Mouse (Mus musculus): ENCODE measurements around the gene Stkld1.
A peak's percentile ranks its signal among the peaks of the same experiment; 100 is the strongest.

Stkld1 gene

GRCm38 (mm10) chr2:26963923-26964723, 30.3 kb downstream of the Stkld1 start, which contains the start of gene Rexo4:
Gene Rexo4, minus strand, starts transcription at chr2:26964386.
- peak; percentile 98 for DNase-seq

GRCm38 (mm10) chr2:26964724-26965370, 31.0 kb downstream of the Stkld1 start:
- peak; percentile 8 for DNase-seq

- no peak for DNase-seq
Measured at GRCm38 (mm10) chr2:26967262-26967661, 33.4 kb downstream of the Stkld1 start.

- DNase-seq, result no peak
Measured at GRCm38 (mm10) chr2:26973116-26973515, 39.3 kb downstream of the Stkld1 start, which contains the start of gene Adamts13. Gene Adamts13, plus strand, starts transcription at chr2:26973416.

GRCm38 (mm10) chr2:26973960-26974359, 40.1 kb downstream of the Stkld1 start:
- no peak for DNase-seq

GRCm38 (mm10) chr2:26980361-26980760, 46.5 kb downstream of the Stkld1 start:
- no peak for DNase-seq

GRCm38 (mm10) chr2:26984179-26984578, 50.3 kb downstream of the Stkld1 start:
- no peak for DNase-seq

- no peak for DNase-seq
Measured at GRCm38 (mm10) chr2:26984640-26985039, 50.8 kb downstream of the Stkld1 start.

- DNase-seq, result no peak
Measured at GRCm38 (mm10) chr2:26993936-26994335, 60.1 kb downstream of the Stkld1 start.

GRCm38 (mm10) chr2:26997498-26997897, 63.7 kb downstream of the Stkld1 start:
- no peak for DNase-seq

- DNase-seq, result no peak
Measured at GRCm38 (mm10) chr2:26997993-26998392, 64.1 kb downstream of the Stkld1 start.

Data from retina, postnatal 1 day (tissue).